Mouse (Mus musculus): Measurements from ENCODE around the gene Gm4141.
"Not testable (repeated sequence)": the region's sequence is repeated elsewhere in the genome, so short reads cannot be mapped to it uniquely, and the experiment has no call there.

The Gm4141 gene

GRCm38 (mm10) chr7:20576141-20576540 lies at the start of gene Gm4141:
Gm4141 (minus strand) TSS chr7:20576241.
- DNase-seq (ENCODE audit: low read depth, low spot score) = not testable (repeated sequence)

DNA sequence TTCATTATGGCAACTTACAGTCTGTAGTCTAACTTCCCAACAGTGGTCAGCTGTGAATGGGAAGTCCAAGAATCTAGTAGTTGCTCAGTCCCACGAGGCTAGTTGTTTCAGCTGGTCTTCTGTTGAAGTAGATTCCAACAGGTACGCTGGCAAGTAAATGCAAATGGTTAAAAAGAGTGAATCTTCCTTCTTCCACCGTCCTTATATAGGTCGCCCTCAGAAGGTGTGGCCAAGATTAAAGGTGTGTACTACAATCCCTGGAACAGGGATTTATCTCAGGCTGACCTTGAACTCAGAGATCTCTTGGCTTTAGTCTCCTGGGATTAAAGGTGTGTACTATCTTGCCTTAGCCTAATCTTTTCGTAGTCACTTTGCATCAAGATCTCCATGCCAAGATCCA lies 22.9 kb upstream of the Gm4141 start, which contains the start of gene Gm4513:
Gene Gm4513 (minus strand): TSS at position 101 of the 400 bp plus-strand sequence.
- not testable (repeated sequence) for DNase-seq (ENCODE audit: low read depth, low spot score)

DNA sequence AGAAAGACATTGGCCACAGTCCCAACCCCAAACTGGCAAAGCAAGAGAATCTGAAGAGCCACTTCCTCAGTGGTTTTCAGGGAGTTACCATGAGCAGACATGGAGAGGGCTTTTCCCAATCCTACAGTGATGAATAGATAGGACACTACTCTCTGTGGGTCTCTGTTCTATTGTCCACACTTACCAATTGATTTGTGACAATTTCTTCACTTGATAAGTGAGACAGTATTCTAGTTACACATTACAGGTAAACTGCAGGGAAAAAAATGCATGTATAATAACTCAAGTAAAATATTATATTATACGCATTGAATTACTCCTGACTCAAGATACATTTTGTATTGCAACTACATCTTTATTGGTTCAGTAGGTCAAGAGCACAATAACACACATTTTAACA lies 30.4 kb downstream of the Gm4141 start, which contains the start of gene Gm5726:
Gene Gm5726 (minus strand): TSS at position 101 of the 400 bp plus-strand sequence.
- DNase-seq (ENCODE audit: low read depth, low spot score) = not testable (repeated sequence)

DNA sequence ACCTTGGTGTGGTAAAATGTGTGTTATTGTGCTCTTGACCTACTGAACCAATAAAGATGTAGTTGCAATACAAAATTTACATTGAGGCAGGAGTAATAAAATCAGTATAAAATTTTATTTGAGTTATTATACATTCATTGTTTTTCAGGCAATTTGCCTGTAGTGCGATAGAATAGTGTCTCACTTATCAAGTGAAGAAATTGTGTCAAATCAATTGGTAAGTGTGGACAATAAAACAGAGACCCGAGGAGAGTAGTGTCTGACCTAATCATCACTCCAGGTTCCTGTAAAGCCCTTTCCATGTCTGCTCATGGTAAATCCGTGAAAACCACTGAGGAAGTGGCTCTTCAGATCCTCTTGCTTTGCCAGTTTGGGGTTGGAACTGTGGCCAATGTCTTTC lies 42.5 kb downstream of the Gm4141 start, which contains the start of gene Vmn1r104:
Gene Vmn1r104 (plus strand): TSS at position 301 of the 400 bp plus-strand sequence.
- DNase-seq (ENCODE audit: low read depth, low spot score) = not testable (repeated sequence)
